Mouse (Mus musculus): ENCODE results near the gene Amn.

DNA sequence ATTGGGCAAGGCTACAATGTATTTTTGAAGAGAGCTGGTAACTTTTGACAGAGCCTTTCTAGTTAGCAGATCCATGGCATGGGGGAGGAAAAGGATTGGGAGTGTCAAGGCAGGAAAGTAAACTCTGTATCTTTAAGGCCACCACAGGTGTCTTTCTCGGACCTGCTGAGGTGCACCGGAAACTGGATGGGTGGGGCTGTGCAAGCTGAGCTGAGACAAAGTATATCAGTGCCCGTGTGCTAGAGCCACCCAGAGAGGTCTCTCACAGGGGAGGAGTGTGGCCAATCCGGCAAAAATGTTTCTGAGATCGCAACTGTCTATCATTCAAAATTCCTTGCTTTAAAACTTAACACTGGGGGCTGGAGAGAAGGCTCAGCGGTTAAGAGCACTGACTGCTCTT, 35.3 kb upstream of the Amn start:
- TF ChIP-seq CTCF (IDR thresholded peaks at IDR 0.05; ENCODE audit: low read depth, low read length) (no peak), GATA1 (IDR thresholded peaks at IDR 0.05; ENCODE audit: borderline replicate concordance, low read length) (no peak)
